Mouse (Mus musculus) brain, embryonic 14.5 days (tissue): ENCODE results near the gene Nxpe4. TPM values are rescaled to one million over a fixed set of nuclear protein-coding genes. Genes with fewer than 3 reads are reported as not detected.

ENCODE experiments used
- DNase-seq: peaks from one replicate; pipeline ENCODE4 v3.0.0-alpha.2; 2011; ENCODE audit warnings: low read depth
- CTCF ChIP-seq: fragments of 200-500 bp; IDR thresholded peaks from 2 replicates; pipeline ENCODE4 v1.5.1; 2012; ENCODE audit warnings: inconsistent platforms, mild to moderate bottlenecking, moderate library complexity, borderline replicate concordance; ENCODE audit not compliant: insufficient read depth, insufficient read length; ENCODE audit errors: extremely low read depth
- POLR2A ChIP-seq: fragments of 200-500 bp; IDR thresholded peaks from 2 replicates; pipeline ENCODE4 v1.6.1; 2012; ENCODE audit warnings: mild to moderate bottlenecking, inconsistent platforms, borderline replicate concordance; ENCODE audit not compliant: poor library complexity, insufficient read depth, insufficient read length, severe bottlenecking; ENCODE audit errors: extremely low read depth
- polyA plus RNA-seq: library from polyadenylated mRNA; depleted of rRNA; stranded (reverse); fragments of >200 nt; gene quantifications from 2 replicates; pipeline ENCODE4 v1.2.3, GENCODE M21; 2012; rRNA removed

The Nxpe4 gene
- polyA plus RNA-seq, 1 experiment, result 6.7 TPM

DNA sequence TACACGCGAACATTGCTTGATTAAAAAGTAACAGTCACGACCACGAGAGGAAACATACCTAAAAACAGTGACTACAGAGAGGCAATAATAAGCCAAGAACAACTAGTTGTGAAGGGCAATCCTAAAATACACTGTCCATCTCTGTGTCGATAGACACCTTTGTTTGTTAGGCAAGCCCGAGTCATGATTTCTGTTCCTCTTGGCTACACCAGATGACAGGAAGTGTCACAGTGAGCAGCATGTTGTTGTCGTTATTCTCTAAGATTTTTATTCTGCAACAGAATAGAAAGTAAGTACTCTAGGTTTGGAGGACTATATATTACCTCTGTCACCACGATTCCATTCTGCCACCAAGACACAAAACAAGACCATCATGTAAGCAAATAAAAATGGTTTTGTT, 270.6 kb downstream of the Nxpe4 start:
- TF ChIP-seq CTCF, result no peak
- TF ChIP-seq POLR2A, result no peak
- DNase-seq, result no peak

DNA sequence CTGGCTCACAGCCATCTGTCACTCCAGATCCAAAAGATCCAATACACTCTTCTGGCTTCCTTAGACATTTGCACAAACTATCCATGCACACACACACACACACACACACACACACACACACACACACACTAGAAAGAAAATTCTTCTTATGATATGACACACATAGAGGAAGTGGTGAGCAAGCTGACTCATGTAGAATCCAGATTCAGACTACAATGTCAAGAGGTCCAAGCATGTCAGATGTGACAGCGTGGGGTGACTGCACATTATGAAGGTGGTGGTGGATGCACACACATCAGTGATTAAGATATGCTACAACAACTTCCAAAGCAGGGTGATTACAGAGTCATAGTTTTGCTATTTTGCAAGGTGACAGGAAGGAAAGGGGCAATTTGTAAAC, 282.1 kb downstream of the Nxpe4 start:
- DNase-seq, result no peak
- no peak for TF ChIP-seq POLR2A
- TF ChIP-seq CTCF, result no peak

DNA sequence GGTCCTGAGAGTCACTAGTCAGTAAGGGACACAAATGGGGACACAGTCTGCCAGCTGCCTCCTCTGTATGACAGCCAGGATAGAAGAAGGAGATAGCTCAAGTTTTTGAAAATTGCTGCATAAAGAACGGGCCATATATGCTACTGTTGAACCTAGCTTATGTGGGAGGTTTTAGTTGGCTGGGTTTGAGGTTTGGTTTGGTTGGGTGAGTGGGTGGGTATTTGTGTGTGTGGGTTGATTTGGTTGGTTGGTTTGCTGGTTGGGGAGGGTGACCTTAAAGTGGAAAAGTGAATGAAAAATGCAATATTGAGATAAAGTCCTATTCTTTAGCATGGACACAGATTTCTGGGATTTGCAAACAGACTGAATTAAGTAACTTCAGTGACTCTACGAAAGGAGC, 283.0 kb downstream of the Nxpe4 start:
- DNase-seq, result no peak
- TF ChIP-seq POLR2A, result no peak

DNA sequence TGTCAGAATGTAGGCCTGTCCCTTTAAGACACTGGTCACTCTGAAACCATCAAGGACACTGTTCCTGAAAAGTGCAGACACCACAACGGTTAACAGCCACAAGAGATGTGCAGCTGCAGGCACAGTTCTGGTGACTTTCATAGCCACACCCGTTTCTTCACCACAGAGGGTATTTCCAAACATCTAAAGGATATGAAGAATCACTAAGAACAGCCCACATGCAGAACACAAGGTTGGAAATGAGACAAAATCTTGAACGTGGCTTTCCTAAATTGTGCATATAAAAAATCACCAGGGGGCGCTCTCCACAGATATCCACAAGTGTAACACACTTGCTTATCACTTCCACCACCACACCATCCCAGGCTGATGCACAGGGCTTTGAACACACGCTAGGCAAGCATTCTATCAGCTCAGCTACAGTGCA, 286.0 kb downstream of the Nxpe4 start:
- peak; percentile 62 for DNase-seq
- TF ChIP-seq CTCF, result peak; percentile 49; the same call in 1 of the 2 replicates
- no peak for TF ChIP-seq POLR2A

Other genes starting within 250 kb of the Nxpe4 start
- 0.13 and 0.40 TPM in 2 replicates for gene Nxpe2, start 191.4 kb downstream of the Nxpe4 start, polyA plus RNA-seq